Comparison of ENCODE assay signal across 9 mouse cellular contexts in the genomic region with DNA sequence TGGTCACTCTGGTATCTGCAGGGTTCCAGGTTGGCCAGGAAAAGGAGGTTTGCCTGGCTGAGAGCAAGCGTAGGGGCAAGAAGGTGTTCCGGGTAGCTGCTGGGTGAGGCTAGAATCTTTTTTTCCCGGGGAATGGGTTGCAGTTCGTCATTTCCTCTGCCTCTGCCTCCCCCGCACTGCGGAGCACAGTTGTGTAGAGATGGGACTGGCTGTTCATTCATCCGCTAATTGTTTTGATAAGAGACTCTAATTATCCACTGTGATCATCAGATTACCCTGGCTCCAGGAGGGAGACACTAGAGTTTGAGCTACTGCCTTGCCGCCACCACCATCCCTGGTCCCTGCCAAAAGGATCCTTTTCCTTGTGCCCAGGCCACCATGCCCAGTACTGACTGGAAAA.
A peak's percentile ranks its signal among the peaks of the same experiment; 100 is the strongest.
DNase-seq lines count a peak whose midpoint lies in the region; ATAC-seq and TF ChIP-seq lines count a peak whose summit lies in the region.
"Had no signal": no experiment of that assay in that cellular context is flagged by ENCODE, and none has a peak within 500 bp of the region (broad histone marks: within the 10 kb centered on the region; RNA-seq: fewer than 3 reads in every experiment).

No protein-coding gene starts in this region.

- no peak for DNase-seq in kidney, adult 2 months
- no peak for DNase-seq in thymus, postnatal 36 days
- DNase-seq in right cerebral cortex, postnatal 36 days (ENCODE audit: low spot score in 2 of 2), result no peak
- DNase-seq in right cerebral cortex, postnatal 10 days (ENCODE audit: low spot score in 2 of 2), result no peak
- DNase-seq: lung, embryonic 14.5 days had no signal

- TF ChIP-seq CTCF in kidney, adult 2 months (conservative IDR thresholded peaks at IDR 0.05; ENCODE audit: insufficient read depth, insufficient read length, low read depth, low read length), result no peak

- peak; percentile 37 for ATAC-seq in kidney, embryonic 15.5 days (replicated peaks; ENCODE audit: low FRiP score)
- ATAC-seq in heart, embryonic 16.5 days (replicated peaks; ENCODE audit: extremely low read depth, insufficient read depth, low FRiP score), result no peak
- no peak for ATAC-seq in midbrain, embryonic 12.5 days (ENCODE audit: low FRiP score, low read depth)

- no peaks in the 10 kb centered on the region for H3K27me3 ChIP-seq in kidney, embryonic 15.5 days
- no peaks in the 10 kb centered on the region for H3K27me3 ChIP-seq in kidney, adult 2 months (replicated peaks; ENCODE audit: control insufficient read depth, insufficient read depth, low read length)
- no peaks in the 10 kb centered on the region for H3K27me3 ChIP-seq in heart, embryonic 16.5 days (ENCODE audit: control insufficient read depth, insufficient read depth, low read length)
- no peaks in the 10 kb centered on the region for H3K27me3 ChIP-seq in midbrain, embryonic 12.5 days

- no peaks in the 10 kb centered on the region for H3K9me3 ChIP-seq in kidney, embryonic 15.5 days (replicated peaks)
- H3K9me3 ChIP-seq in heart, embryonic 16.5 days (replicated peaks; ENCODE audit: control insufficient read depth, low read length), result no peaks in the 10 kb centered on the region
- H3K9me3 ChIP-seq in midbrain, embryonic 12.5 days, result no peaks in the 10 kb centered on the region

- peak overlapping the region; percentile 27; the same call in 1 of the 2 replicates for H3K4me2 ChIP-seq in kidney, embryonic 15.5 days
- H3K4me2 ChIP-seq in heart, embryonic 16.5 days (ENCODE audit: low read depth, low read length), result no peak overlapping the region
- H3K4me2 ChIP-seq in midbrain, embryonic 12.5 days (replicated peaks), result no peak overlapping the region; the same call in 1 of the 2 replicates
- H3K4me2 ChIP-seq: lung, embryonic 14.5 days had no signal

- H3K4me1 ChIP-seq in kidney, embryonic 15.5 days, result peaks cover 97% of the 10 kb centered on the region
- peaks cover 36% of the 10 kb centered on the region for H3K4me1 ChIP-seq in kidney, adult 2 months (ENCODE audit: control insufficient read depth, insufficient read depth, low read length)
- peaks cover 9% of the 10 kb centered on the region for H3K4me1 ChIP-seq in brown adipose tissue, adult 24 weeks (ENCODE audit: control insufficient read depth, insufficient read depth, insufficient read length, low read length)
- H3K4me1 ChIP-seq in heart, embryonic 16.5 days (ENCODE audit: control insufficient read depth, insufficient read depth, low read length), result peaks cover 30% of the 10 kb centered on the region
- H3K4me1 ChIP-seq in midbrain, embryonic 12.5 days, result peaks cover 96% of the 10 kb centered on the region

- peak overlapping the region; percentile 87 for H3K27ac ChIP-seq in kidney, embryonic 15.5 days
- no peak overlapping the region for H3K27ac ChIP-seq in kidney, adult 2 months (ENCODE audit: insufficient read depth, low read depth, low read length)
- H3K27ac ChIP-seq in brown adipose tissue, adult 24 weeks (replicated peaks; ENCODE audit: low read depth, low read length), result peak overlapping the region; percentile 35
- peak overlapping the region; percentile 64 for H3K27ac ChIP-seq in heart, embryonic 16.5 days (ENCODE audit: low read length)
- peak overlapping the region; percentile 70 for H3K27ac ChIP-seq in midbrain, embryonic 12.5 days (replicated peaks)

- 20% methylated on average over 8 of the region's 8 CpGs for whole genome bisulfite sequencing in kidney, embryonic 15.5 days
- 56% methylated on average over 8 of the region's 8 CpGs for WGBS in kidney, adult 2 months
- WGBS in heart, embryonic 16.5 days, result 58% methylated on average over 8 of the region's 8 CpGs
- 47% methylated on average over 8 of the region's 8 CpGs for WGBS in midbrain, embryonic 12.5 days

- no peak for TF ChIP-seq POLR2A in kidney, adult 2 months (IDR thresholded peaks at IDR 0.05; ENCODE audit: low read depth, low read length)

- no peaks in the 10 kb centered on the region for H3K36me3 ChIP-seq in kidney, embryonic 15.5 days
- no peaks in the 10 kb centered on the region for H3K36me3 ChIP-seq in kidney, adult 2 months (ENCODE audit: control insufficient read depth, insufficient read depth, low read length)
- H3K36me3 ChIP-seq in heart, embryonic 16.5 days (ENCODE audit: control insufficient read depth, insufficient read depth), result no peaks in the 10 kb centered on the region
- H3K36me3 ChIP-seq in midbrain, embryonic 12.5 days, result 0 out of 2 replicates have a peak, but pooled peaks cover 6% of the 10 kb centered on the region

- no peak overlapping the region for H3K4me3 ChIP-seq in kidney, embryonic 15.5 days (replicated peaks)
- H3K4me3 ChIP-seq in kidney, adult 2 months (ENCODE audit: insufficient read depth, low read depth, low read length), result no peak overlapping the region
- H3K4me3 ChIP-seq in brown adipose tissue, adult 24 weeks (ENCODE audit: insufficient read depth, low read depth, low read length), result no peak overlapping the region
- no peak overlapping the region for H3K4me3 ChIP-seq in heart, embryonic 16.5 days (ENCODE audit: low read length)
- H3K4me3 ChIP-seq in midbrain, embryonic 12.5 days, result no peak overlapping the region

- no peak overlapping the region for H3K9ac ChIP-seq in kidney, embryonic 15.5 days
- no peak overlapping the region for H3K9ac ChIP-seq in heart, embryonic 16.5 days (ENCODE audit: low read length)
- peak overlapping the region; percentile 34; the same call in 1 of the 2 replicates for H3K9ac ChIP-seq in midbrain, embryonic 12.5 days (replicated peaks)
- H3K9ac ChIP-seq: lung, embryonic 14.5 days had no signal
